Mouse (Mus musculus) heart, postnatal 0 days (tissue): Measurements from ENCODE around the gene Rnf43.

Experiments
- CTCF ChIP-seq: IDR thresholded peaks from 2 replicates; pipeline ENCODE4 v1.5.1; 2016; ENCODE audit warnings: antibody characterized with exemption, control low read depth, low read depth
- EP300 ChIP-seq: IDR thresholded peaks from 2 replicates; pipeline ENCODE4 v1.6.1; 2016; ENCODE audit warnings: antibody characterized with exemption, low read depth

- TF ChIP-seq CTCF, result no peak
- TF ChIP-seq EP300, result no peak
Observed at GRCm38 (mm10) chr11:87688478-87689203, 26.1 kb downstream of the Rnf43 start.
